Mouse (Mus musculus) embryonic facial prominence, embryonic 12.5 days (tissue): ENCODE results near the gene Lamtor2. TPM values are rescaled to one million over a fixed set of nuclear protein-coding genes. Genes with fewer than 3 reads are reported as not detected.

ENCODE experiments used
- ATAC-seq: fragments of 200-750 bp; cut with Nextera tagmentation; 2 replicates; pipeline ENCODE4 v1.8.0; 2017; ENCODE audit not compliant: insufficient number of reproducible peaks, insufficient read depth, low FRiP score, low TSS enrichment
- H3K27ac ChIP-seq: fragments of 300-500 bp; sonication (generic); 2 replicates; pipeline ENCODE4 v1.5.1; 2016; ENCODE audit warnings: mild to moderate bottlenecking
- H3K27me3 ChIP-seq: fragments of 300-500 bp; sonication (generic); 2 replicates; pipeline ENCODE4 v1.6.1; 2016; ENCODE audit warnings: mild to moderate bottlenecking, moderate library complexity
- H3K36me3 ChIP-seq: fragments of 300-500 bp; sonication (generic); 2 replicates; pipeline ENCODE4 v1.6.1; 2016; ENCODE audit warnings: mild to moderate bottlenecking
- H3K4me1 ChIP-seq: fragments of 300-500 bp; sonication (generic); 2 replicates; pipeline ENCODE4 v1.6.1; 2016
- H3K4me2 ChIP-seq: fragments of 300-500 bp; sonication (generic); replicated peaks from 2 replicates; pipeline ENCODE4 v1.6.1; 2016; ENCODE audit warnings: mild to moderate bottlenecking, moderate library complexity
- H3K4me3 ChIP-seq: fragments of 300-500 bp; sonication (generic); 2 replicates; pipeline ENCODE4 v1.5.1; 2016; ENCODE audit warnings: mild to moderate bottlenecking
- H3K9ac ChIP-seq: fragments of 300-500 bp; sonication (generic); 2 replicates; pipeline ENCODE4 v1.6.1; 2016; ENCODE audit warnings: mild to moderate bottlenecking, moderate library complexity
- H3K9me3 ChIP-seq: fragments of 300-500 bp; sonication (generic); 2 replicates; pipeline ENCODE4 v1.6.1; 2016; ENCODE audit warnings: mild to moderate bottlenecking, moderate library complexity
- WGBS: fragments of 180-500 bp; shearing (Covaris S2); methylation state at CpG from one replicate; pipeline ENCODE4 v1.1.7; 2016; 5-methylcytosine and 5-hydroxymethylcytosine counted together
- polyA plus RNA-seq: library from polyadenylated mRNA; unstranded; fragments of >200 nt; fragmentation: Nextera tagmentation; extraction: Ambion mirVana; gene quantifications from 2 replicates; pipeline ENCODE4 v1.2.1, GENCODE M21; 2016

Gene Lamtor2
- polyA plus RNA-seq, 1 experiment from 2014 or later = 144 TPM

DNA sequence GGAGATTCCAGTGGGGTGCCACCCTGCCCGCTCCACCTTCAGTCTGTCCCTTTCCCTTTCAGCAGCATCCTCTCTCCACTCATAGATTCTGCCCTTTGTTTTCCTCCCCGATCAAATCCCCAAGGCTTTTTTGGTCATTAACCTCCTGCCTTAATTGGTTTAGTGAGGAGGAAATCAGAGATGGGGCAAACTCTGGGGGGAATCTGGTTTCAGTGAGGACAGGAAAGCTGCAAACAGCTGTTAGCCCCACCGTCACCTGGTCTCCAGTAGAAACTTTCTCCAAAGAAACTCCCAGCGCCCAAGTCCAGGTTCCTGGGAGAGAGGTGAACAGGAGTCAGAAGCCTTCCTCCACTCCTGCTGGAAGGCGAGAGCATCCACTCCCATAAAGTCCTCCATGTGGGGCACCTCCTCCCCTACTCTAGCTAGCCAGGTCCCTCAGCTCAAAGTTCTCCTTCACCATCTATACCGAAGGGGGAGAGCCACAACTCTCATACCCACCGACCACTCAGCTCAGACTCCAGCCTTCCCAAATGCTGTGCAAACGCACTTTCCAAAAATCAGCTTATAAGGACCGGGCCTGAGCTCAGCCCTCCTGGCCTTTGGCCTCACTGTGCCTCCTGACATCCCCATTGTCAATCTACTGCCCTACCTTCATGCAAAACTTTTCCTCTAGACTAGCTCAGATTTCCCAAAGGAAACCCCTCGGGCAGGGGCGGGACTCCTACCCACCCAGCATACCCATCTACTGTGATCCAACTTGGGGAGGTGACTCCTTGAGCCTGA is 22.6 kb downstream of the Lamtor2 start:
- H3K27me3 ChIP-seq = no peaks in the 10 kb centered on the region
- H3K4me1 ChIP-seq = peaks cover 46% of the 10 kb centered on the region
- WGBS = 4% methylated on average over 11 of the region's 11 CpGs
- peak overlapping the region; percentile 78 for H3K4me2 ChIP-seq
- peak overlapping the region; percentile 98 for H3K9ac ChIP-seq
- ATAC-seq = no peak
- peak overlapping the region; percentile 99 for H3K27ac ChIP-seq
- H3K36me3 ChIP-seq = no peaks in the 10 kb centered on the region; the same call in none of the 2 replicates
- peak overlapping the region; percentile 85 for H3K4me3 ChIP-seq
- no peaks in the 10 kb centered on the region for H3K9me3 ChIP-seq

DNA sequence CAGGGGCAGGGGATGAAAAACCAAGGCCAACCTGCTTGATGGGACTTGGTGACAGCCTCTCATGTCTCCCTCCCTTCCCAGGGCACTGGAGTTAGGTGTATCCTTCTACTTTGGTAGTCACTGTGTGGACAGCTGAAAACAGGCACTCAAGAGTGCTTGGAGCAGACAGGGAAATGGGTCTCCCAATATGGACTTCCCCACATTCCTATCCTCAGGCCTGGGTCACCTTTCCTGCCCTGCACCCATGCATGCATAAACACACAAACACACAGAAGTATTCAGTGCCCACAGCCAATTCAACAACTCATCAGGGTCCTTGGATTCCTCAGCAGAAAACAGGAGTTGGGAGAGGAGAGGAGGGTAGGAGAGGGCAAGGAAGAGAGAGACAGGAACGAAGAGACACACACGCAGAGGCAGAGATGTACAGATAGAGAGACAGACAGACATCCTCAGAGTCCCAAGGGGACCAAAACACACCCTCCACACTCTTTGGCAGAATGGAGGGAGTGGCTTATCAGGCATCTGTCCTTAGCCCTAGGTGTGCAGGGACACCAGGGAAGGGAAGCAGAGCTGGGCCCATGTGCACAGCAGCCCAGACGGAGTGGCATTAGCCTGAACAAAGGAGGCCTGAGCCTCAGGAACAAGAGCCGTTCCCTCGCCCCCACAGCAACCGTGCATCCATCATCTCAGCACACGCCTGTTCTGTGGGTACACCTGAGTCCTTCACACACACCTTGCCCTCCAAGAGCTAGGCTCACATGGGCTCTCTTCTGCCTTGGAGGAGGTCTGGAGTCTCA is 23.5 kb downstream of the Lamtor2 start:
- Histone ChIP-seq H3K4me3 (peak overlapping the region; percentile 85), H3K27me3 (no peaks in the 10 kb centered on the region), H3K4me2 (peak overlapping the region; percentile 78), H3K9me3 (no peaks in the 10 kb centered on the region), H3K36me3 (peaks cover 8% of the 10 kb centered on the region), H3K27ac (peak overlapping the region; percentile 99), H3K9ac (peak overlapping the region; percentile 98), H3K4me1 (peaks cover 37% of the 10 kb centered on the region)
- WGBS = 26% methylated on average over 7 of the region's 7 CpGs
- ATAC-seq = no peak

DNA sequence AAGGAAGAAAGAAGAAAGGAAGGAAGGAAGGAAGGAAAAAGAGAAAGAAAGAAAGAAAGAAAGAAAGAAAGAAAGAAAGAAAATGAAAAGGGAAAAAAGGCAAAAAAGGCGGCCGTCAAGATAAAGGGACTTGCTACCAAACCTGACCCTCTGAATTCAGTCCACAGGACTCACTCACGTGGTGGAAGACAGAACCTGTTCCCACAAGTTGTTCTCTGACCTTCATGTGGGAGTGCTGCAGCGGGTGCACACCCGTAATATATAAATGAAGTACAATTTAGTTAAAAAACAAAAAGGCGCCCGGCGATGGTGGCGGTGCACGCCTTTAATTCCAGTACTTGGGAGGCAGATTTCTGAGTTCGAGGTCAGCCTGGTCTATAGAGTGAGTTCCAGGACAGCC is 24.2 kb downstream of the Lamtor2 start:
- Histone ChIP-seq H3K9me3 (no peaks in the 10 kb centered on the region), H3K4me1 (peaks cover 36% of the 10 kb centered on the region), H3K27ac (no peak overlapping the region), H3K4me2 (peak overlapping the region; percentile 78; the same call in 1 of the 2 replicates), H3K27me3 (no peaks in the 10 kb centered on the region), H3K36me3 (peaks cover 15% of the 10 kb centered on the region), H3K9ac (no peak overlapping the region), H3K4me3 (0 out of 2 replicates have a peak overlapping the region, but pooled peaks have one; percentile 85)
- no peak for ATAC-seq
- WGBS = 83% methylated on average over 11 of the region's 11 CpGs

DNA sequence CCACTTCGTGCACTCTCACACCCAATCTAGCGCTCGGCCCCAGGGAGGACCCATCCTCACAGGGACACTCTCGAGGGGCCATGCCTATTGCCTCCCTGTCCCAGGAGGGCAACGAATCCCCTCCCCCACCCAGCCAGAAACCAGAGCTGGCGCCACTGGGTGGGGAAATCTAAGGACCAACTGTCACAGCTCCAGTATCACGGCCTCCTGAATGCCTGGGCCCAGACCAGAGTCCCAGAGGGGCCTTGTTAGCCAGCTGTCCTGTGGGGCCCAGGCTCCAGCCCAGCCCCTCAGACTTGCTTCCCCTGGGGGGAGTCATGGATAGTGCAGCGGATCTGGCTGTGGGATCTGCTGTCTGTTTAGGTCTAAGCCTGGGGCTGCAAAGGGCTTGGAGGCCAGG is 25.3 kb downstream of the Lamtor2 start:
- Histone ChIP-seq H3K4me2 (peak overlapping the region; percentile 29), H3K27me3 (no peaks in the 10 kb centered on the region), H3K9me3 (no peaks in the 10 kb centered on the region), H3K4me3 (no peak overlapping the region), H3K4me1 (peaks cover 36% of the 10 kb centered on the region), H3K36me3 (peaks cover 24% of the 10 kb centered on the region), H3K9ac (peak overlapping the region; percentile 34), H3K27ac (peak overlapping the region; percentile 48)
- no peak for ATAC-seq
- WGBS = 24% methylated on average over 8 of the region's 8 CpGs

DNA sequence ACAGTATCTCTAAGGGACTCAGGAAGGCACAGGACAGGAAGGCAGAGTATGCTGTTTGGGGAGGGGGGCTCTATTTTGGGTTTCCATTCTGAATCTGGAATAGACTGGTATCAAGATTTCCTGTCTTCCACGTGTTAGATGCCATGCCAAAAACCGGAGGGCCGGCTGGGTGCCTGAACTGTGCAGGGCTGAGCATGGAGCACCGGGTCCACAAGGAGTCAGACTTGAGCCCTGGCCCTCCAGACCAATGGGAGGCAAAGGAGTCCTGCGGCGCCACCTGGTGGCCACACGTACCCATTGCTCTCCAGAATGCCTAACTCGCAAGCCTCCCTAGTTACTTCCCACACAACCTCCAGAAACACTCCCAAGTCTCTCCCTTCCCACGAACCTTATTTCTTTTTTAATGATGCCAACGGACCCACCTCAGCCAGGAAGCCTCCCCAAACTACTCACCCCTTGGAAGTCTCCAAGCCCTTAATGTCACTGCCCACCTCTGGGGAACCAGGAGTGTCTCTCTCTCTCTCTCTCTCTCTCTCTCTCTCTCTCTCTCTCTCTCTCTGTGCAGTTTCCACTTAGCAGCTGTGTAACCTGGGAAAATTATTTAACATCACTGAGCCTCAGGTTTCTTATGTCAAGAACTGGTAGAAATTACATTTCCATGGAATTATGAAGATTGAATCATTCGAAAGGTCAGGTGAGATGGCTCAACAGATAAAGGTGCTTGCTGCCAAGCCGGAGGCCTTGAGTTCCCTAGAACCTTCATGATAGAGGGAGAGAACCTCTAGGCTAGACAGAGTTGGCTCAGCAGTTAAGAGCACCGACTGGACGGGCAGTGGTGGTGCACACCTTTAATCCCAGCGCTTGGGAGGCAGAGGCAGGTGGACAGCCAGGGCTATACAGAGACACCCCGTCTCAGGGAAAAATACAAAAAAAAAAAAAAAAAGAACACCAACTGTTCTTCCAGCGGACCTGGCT is 26.4 kb downstream of the Lamtor2 start:
- WGBS = 30% methylated on average over 17 of the region's 17 CpGs
- H3K4me1 ChIP-seq = peaks cover 36% of the 10 kb centered on the region
- H3K27me3 ChIP-seq = no peaks in the 10 kb centered on the region
- H3K4me2 ChIP-seq = peak overlapping the region; percentile 18; the same call in 1 of the 2 replicates
- H3K9me3 ChIP-seq = no peaks in the 10 kb centered on the region
- H3K4me3 ChIP-seq = 0 out of 2 replicates have a peak overlapping the region, but pooled peaks have one; percentile 7
- peaks cover 24% of the 10 kb centered on the region for H3K36me3 ChIP-seq
- 0 out of 2 replicates have a peak overlapping the region, but pooled peaks have one; percentile 27 for H3K9ac ChIP-seq
- 0 out of 2 replicates have a peak, but pooled peaks have one; percentile 31 for ATAC-seq
- peak overlapping the region; percentile 20; the same call in 1 of the 2 replicates for H3K27ac ChIP-seq

DNA sequence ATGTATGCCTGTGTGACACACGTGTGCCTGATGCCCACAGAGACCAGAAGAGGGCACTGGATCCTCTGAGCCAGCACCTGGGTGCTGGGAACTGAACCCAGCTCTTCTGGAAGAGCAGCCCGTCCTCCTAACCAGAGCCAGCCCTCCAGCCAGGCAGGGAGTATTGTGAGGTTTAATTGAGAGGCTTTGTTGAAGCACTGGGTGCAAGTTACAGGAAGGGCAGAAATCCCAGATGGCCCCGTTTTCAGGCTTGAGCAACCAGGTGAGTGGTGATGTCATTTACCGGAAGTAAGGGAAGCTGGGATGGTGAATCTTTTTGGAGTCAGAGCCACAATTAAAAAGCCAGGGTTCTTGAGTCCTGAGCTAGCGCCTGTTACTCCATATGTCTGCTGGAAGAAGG is 27.9 kb downstream of the Lamtor2 start:
- Histone ChIP-seq H3K4me1 (peaks cover 32% of the 10 kb centered on the region), H3K27me3 (no peaks in the 10 kb centered on the region), H3K9me3 (no peaks in the 10 kb centered on the region), H3K36me3 (peaks cover 24% of the 10 kb centered on the region), H3K27ac (no peak overlapping the region), H3K9ac (no peak overlapping the region), H3K4me3 (no peak overlapping the region), H3K4me2 (no peak overlapping the region)
- WGBS = 84% methylated on average over 5 of the region's 5 CpGs
- ATAC-seq = no peak

DNA sequence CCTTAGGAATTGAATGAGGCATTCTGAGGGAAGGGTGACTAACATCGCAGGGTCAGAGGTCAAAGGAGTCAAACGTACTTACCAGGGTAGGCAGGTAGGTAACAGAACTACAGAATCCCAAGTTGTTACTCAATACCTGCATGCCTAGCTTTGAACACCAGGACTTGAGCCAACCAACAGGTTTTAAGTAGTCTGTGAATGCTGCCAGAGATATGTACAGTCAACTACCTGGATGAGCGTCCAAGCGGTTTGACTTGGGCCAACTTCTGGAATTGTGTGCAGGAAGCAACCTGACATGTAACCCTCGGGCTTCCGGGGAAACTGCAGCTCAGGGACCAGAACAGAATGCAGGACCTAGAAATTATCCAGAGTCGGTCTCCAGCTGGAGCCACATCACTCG is 29.8 kb downstream of the Lamtor2 start:
- Histone ChIP-seq H3K27ac (no peak overlapping the region), H3K4me3 (no peak overlapping the region), H3K9me3 (no peaks in the 10 kb centered on the region), H3K27me3 (no peaks in the 10 kb centered on the region), H3K4me2 (no peak overlapping the region), H3K9ac (no peak overlapping the region), H3K4me1 (peaks cover 14% of the 10 kb centered on the region), H3K36me3 (peaks cover 24% of the 10 kb centered on the region)
- WGBS = 90% methylated on average over 8 of the region's 8 CpGs
- ATAC-seq = no peak

DNA sequence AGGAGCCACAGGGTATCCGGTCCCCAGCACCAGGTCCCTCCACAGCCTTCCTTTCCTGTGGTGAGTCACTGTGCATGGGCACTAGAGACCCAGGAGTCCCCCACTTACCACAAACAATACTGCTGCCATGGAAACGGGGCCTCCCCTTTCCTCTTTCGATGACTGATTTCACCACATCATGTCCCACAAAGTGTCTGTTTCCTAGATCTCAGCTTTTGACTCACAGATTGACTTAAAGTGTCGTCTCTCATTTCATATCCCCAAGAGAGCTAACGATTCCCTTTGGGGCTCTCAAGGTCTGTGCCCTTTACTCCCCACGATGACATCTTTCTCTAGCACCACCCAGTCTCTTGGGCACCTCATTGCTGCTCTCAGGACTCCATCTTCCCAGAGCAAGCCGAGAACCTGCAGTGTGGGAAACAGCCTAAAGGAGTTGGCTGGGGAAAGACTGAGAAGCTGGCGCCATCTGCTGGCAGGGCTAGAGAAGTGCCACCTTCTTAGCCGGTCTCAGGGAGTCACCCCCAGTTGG is 31.0 kb downstream of the Lamtor2 start:
- Histone ChIP-seq H3K4me1 (peaks cover 7% of the 10 kb centered on the region; the same call in 1 of the 2 replicates), H3K27me3 (no peaks in the 10 kb centered on the region), H3K9me3 (no peaks in the 10 kb centered on the region), H3K9ac (no peak overlapping the region), H3K36me3 (peaks cover 24% of the 10 kb centered on the region), H3K4me3 (no peak overlapping the region), H3K27ac (no peak overlapping the region), H3K4me2 (no peak overlapping the region)
- ATAC-seq = 0 out of 2 replicates have a peak, but pooled peaks have one; percentile 26
- WGBS = 31% methylated on average over 9 of the region's 9 CpGs

DNA sequence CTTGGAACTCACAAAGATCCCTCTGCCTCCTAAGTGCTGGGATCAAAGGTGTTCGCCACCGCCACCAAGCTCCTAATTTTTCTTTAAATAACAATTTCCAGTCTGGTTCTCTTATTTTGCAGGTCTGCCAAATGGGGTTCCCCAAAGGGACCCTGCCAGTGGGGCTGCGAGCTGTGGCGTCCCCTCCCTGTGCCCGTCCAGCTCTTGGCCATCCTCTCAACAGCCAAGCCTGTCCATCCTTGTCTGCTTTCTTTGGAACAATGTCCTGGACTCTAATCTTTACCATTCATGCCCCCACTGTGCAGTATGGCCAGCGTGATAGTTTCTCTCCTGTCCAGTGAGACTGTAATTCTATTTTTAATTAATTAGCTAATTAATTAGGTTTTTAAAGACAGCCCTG is 31.7 kb downstream of the Lamtor2 start:
- Histone ChIP-seq H3K27me3 (no peaks in the 10 kb centered on the region), H3K36me3 (peaks cover 24% of the 10 kb centered on the region), H3K9me3 (no peaks in the 10 kb centered on the region), H3K4me3 (no peak overlapping the region), H3K4me2 (no peak overlapping the region), H3K27ac (no peak overlapping the region), H3K9ac (no peak overlapping the region), H3K4me1 (peaks cover 4% of the 10 kb centered on the region; the same call in 1 of the 2 replicates)
- no peak for ATAC-seq
- 89% methylated on average over 6 of the region's 6 CpGs for WGBS

DNA sequence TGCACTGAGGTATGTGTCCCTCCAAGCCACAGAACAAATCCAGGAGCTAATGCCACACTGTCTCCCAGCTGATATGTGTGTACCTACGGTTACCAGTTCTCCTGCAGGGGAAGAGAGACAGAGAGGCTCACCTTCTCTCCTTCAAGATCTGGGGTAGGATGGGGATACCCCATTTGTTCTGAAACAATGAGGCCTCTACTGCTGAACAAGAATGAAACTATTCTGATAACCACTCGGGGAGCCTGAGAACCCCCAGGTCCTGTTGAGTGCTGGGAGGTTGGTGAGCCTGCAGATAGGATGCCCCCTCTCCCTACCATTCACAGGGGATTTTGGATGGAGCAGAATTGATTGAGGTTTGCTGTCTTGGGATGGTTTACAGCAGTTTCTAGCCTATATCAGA is 32.8 kb downstream of the Lamtor2 start:
- no peak overlapping the region for H3K4me3 ChIP-seq
- no peak for ATAC-seq
- H3K27me3 ChIP-seq = no peaks in the 10 kb centered on the region
- peaks cover 23% of the 10 kb centered on the region for H3K36me3 ChIP-seq
- H3K4me1 ChIP-seq = no peaks in the 10 kb centered on the region
- no peak overlapping the region for H3K4me2 ChIP-seq
- H3K9me3 ChIP-seq = no peaks in the 10 kb centered on the region
- H3K27ac ChIP-seq = no peak overlapping the region
- 76% methylated on average over 2 of the region's 2 CpGs for WGBS
- H3K9ac ChIP-seq = no peak overlapping the region

DNA sequence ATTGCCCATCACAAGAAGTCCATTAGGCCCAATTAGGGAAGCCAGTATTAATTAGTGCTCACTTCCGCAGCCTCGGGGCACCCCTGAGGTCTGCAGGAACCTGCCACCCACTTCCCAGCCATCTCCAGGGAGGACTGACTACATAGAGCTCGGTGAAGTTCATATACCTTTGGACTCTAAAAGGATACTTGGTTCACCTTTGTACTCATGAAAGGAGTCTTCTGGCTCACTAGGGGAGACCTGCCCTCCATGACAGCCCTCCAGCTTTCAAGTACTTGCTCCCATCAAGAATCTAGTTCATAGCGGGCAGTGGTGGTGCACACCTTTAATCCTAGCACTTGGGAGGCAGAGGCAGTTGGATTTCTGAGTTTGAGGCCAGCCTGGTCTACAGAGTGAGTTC is 34.5 kb downstream of the Lamtor2 start:
- no peak overlapping the region for H3K4me2 ChIP-seq
- H3K4me1 ChIP-seq = peaks cover 3% of the 10 kb centered on the region
- H3K27ac ChIP-seq = no peak overlapping the region
- H3K9me3 ChIP-seq = no peaks in the 10 kb centered on the region
- no peak overlapping the region for H3K4me3 ChIP-seq
- H3K27me3 ChIP-seq = no peaks in the 10 kb centered on the region
- WGBS = 77% methylated on average over 4 of the region's 4 CpGs
- ATAC-seq = no peak
- no peak overlapping the region for H3K9ac ChIP-seq
- H3K36me3 ChIP-seq = peaks cover 7% of the 10 kb centered on the region; the same call in 1 of the 2 replicates
